Mouse (Mus musculus) MEL (cell line): ENCODE measurements at regions not wholly inside any gene's neighbourhood (a gene's known extent, or its start where the extent isn't known, plus 50 kb on each side); places are given as distances from the start of the nearest gene placed in this dataset.

Experiments
- DNase-seq: peaks from one replicate; pipeline ENCODE4 v3.0.0; 2011; ENCODE audit warnings: low read depth, low spot score
- H3K27ac ChIP-seq: 2 replicates; pipeline ENCODE4 v1.5.1; 2012; ENCODE audit warnings: low read depth, mild to moderate bottlenecking, control low read depth, low read length, moderate library complexity; ENCODE audit not compliant: control insufficient read depth
- H3K27me3 ChIP-seq, 2 experiments: fragments of 150-350 bp in 1 of 2; sonication (generic) in 1 of 2; 2 replicates each; pipeline ENCODE4 v1.6.1; 2012; ENCODE audit warnings: low read length in 2 of 2, mild to moderate bottlenecking in 2 of 2, improper control_type of control experiment in 1 of 2, moderate library complexity in 1 of 2; ENCODE audit not compliant: insufficient read depth in 2 of 2, control insufficient read depth in 1 of 2
- H3K36me3 ChIP-seq, 2 experiments: 2 replicates each; pipeline ENCODE4 v1.6.1; 2012 to 2014; ENCODE audit warnings: low read length in 2 of 2, improper control_type of control experiment in 1 of 2, inconsistent platforms in 1 of 2, mild to moderate bottlenecking in 1 of 2; ENCODE audit not compliant: insufficient read depth in 2 of 2, control insufficient read depth in 1 of 2
- H3K4me1 ChIP-seq, 2 experiments: fragments of 150-350 bp in 1 of 2; sonication (generic) in 1 of 2; 2 replicates each; pipeline ENCODE4 v1.6.1; 2012; ENCODE audit warnings: low read length in 2 of 2, improper control_type of control experiment in 1 of 2, mild to moderate bottlenecking in 1 of 2; ENCODE audit not compliant: insufficient read depth in 2 of 2, control insufficient read depth in 1 of 2
- H3K4me3 ChIP-seq, 2 experiments: fragments of 150-350 bp in 1 of 2; sonication (generic) in 1 of 2; 2 replicates each; pipeline ENCODE4 v1.5.1; 2012; ENCODE audit warnings: low read depth in 2 of 2, low read length in 2 of 2, mild to moderate bottlenecking in 2 of 2, moderate library complexity in 2 of 2, control low read depth in 1 of 2, improper control_type of control experiment in 1 of 2; ENCODE audit not compliant: control insufficient read depth in 1 of 2, insufficient read depth in 1 of 2
- H3K79me2 ChIP-seq: 2 replicates; pipeline ENCODE4 v1.6.1; 2012; ENCODE audit warnings: mild to moderate bottlenecking, low read length, moderate library complexity; ENCODE audit not compliant: control insufficient read depth, poor library complexity, insufficient read depth
- H3K9ac ChIP-seq: 2 replicates; pipeline ENCODE4 v1.6.1; 2012; ENCODE audit warnings: low read depth, mild to moderate bottlenecking, control low read depth, low read length, moderate library complexity; ENCODE audit not compliant: control insufficient read depth, poor library complexity, severe bottlenecking
- H3K9me3 ChIP-seq: fragments of 150-350 bp; sonication (generic); replicated peaks from 2 replicates; pipeline ENCODE4 v1.6.1; 2012; ENCODE audit warnings: mild to moderate bottlenecking, low read length, improper control_type of control experiment, moderate library complexity; ENCODE audit not compliant: insufficient read depth
- CHD1 ChIP-seq: IDR thresholded peaks from 2 replicates; pipeline ENCODE4 v1.6.1; 2012; ENCODE audit warnings: low read depth, mild to moderate bottlenecking, inconsistent platforms, low read length, improper control_type of control experiment
- EP300 ChIP-seq, 2 experiments: IDR thresholded peaks; 2 replicates each; pipeline ENCODE4 v1.6.1; 2011; ENCODE audit warnings: improper control_type of control experiment in 2 of 2, low read length in 2 of 2, low read depth in 1 of 2, mild to moderate bottlenecking in 1 of 2
- MAX ChIP-seq: IDR thresholded peaks from 2 replicates; pipeline ENCODE4 v1.6.1; 2011; ENCODE audit warnings: low read length, improper control_type of control experiment
- MEF2A ChIP-seq: IDR thresholded peaks from 2 replicates; pipeline ENCODE4 v1.6.1; 2014; ENCODE audit warnings: low read depth, mild to moderate bottlenecking, inconsistent platforms, low read length, improper control_type of control experiment; ENCODE audit not compliant: poor library complexity, insufficient replicate concordance, severe bottlenecking; ENCODE audit errors: extremely low read depth
- MXI1 ChIP-seq: IDR thresholded peaks from 2 replicates; pipeline ENCODE4 v1.6.1; 2011; ENCODE audit warnings: mild to moderate bottlenecking, low read depth, low read length, improper control_type of control experiment
- MYB ChIP-seq: IDR thresholded peaks from 2 replicates; pipeline ENCODE4 v1.6.1; 2011; ENCODE audit warnings: mild to moderate bottlenecking, low read depth, low read length, improper control_type of control experiment
- NRF1 ChIP-seq: IDR thresholded peaks from 2 replicates; pipeline ENCODE4 v1.6.1; 2014; ENCODE audit warnings: low read depth, mild to moderate bottlenecking, inconsistent platforms, low read length, improper control_type of control experiment, moderate library complexity; ENCODE audit not compliant: poor library complexity, insufficient read depth, severe bottlenecking
- POLR2AphosphoS2 ChIP-seq: IDR thresholded peaks from 2 replicates; pipeline ENCODE4 v1.6.1; 2011; ENCODE audit warnings: low read length, improper control_type of control experiment
- TAL1 ChIP-seq: IDR thresholded peaks from 2 replicates; pipeline ENCODE4 v1.6.1; 2012; ENCODE audit warnings: mild to moderate bottlenecking, inconsistent platforms, low read length, moderate library complexity, mixed read lengths
- ZKSCAN1 ChIP-seq: IDR thresholded peaks from 2 replicates; pipeline ENCODE4 v1.6.1; 2012; ENCODE audit warnings: low read depth, mild to moderate bottlenecking, inconsistent platforms, low read length, improper control_type of control experiment, moderate library complexity

DNA sequence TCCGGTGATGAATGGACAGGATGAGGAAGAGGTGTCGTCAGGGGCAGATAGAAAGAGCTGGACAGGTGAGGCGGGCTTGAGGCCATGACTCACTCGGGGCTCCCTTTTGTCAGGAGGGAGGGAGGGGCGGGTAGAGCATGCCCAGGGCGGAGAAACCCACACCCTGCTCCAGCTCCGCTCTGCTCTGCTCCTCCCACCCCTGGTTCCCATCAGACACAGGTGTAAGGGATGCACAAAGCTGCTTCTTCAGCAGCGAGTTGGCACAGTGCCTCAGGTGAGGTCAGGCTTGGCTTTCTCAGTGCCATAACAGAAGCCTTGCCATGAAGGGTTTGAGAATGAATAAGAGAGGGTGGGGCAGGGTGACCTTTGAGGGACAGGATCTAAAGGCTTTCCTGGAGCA, 212.2 kb downstream of the Ly86 start:
- H3K36me3 ChIP-seq: no peaks in the 10 kb centered on the region
- peaks cover 0 to 1% of the 10 kb centered on the region in 2 experiments; a peak in 3 of 4 replicates for H3K27me3 ChIP-seq
- H3K79me2 ChIP-seq: no peaks in the 10 kb centered on the region
- no peak overlapping the region for H3K9ac ChIP-seq
- no peaks in the 10 kb centered on the region for H3K4me1 ChIP-seq
- no peak overlapping the region for H3K27ac ChIP-seq
- no peak overlapping the region for H3K4me3 ChIP-seq
- TF ChIP-seq MAX (no peak), CHD1 (no peak), NRF1 (no peak), MXI1 (no peak), MEF2A (no peak)
- no peaks in the 10 kb centered on the region for H3K9me3 ChIP-seq
- DNase-seq: no peak

GRCm38 (mm10) chr13:37557766-37558165, 212.8 kb downstream of the Ly86 start:
- TF ChIP-seq EP300 (IDR thresholded peaks at IDR 0.05; ENCODE audit: low read depth in 1 of 2, low read length in 2 of 2) (peak in 1 of 2 experiments; percentile 36; a peak in 1 of 4 replicates), POLR2AphosphoS2 (no peak)
- peak; percentile 11 for DNase-seq
- no peaks in the 10 kb centered on the region for H3K4me1 ChIP-seq
- H3K9ac ChIP-seq: no peak overlapping the region
- no peaks in the 10 kb centered on the region for H3K36me3 ChIP-seq
- H3K9me3 ChIP-seq: no peaks in the 10 kb centered on the region
- no peak overlapping the region for H3K4me3 ChIP-seq
- peaks cover 0 to 1% of the 10 kb centered on the region in 2 experiments; a peak in 3 of 4 replicates for H3K27me3 ChIP-seq
- H3K79me2 ChIP-seq: no peaks in the 10 kb centered on the region
- H3K27ac ChIP-seq: no peak overlapping the region

DNA sequence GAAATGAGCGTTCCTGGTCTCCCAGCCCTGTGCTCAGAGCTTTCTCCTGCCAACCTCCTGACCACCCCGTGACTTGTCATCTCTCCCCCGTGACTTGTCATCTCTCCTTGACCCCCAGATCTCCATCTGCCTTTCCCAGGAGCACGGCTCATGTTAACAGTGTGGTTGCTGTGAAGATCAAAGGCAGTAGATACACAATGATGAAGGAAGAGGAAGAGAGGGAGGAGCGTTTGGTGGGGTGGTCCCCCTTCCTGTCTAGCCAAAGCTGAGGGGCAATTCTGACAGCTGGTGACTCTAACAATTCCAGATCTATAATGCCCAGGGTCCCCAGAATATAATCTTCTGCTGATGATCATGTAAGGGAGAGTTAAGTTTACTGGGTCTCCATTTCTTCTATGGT, 214.0 kb downstream of the Ly86 start:
- Histone ChIP-seq H3K36me3 (no peaks in the 10 kb centered on the region), H3K27me3 (peaks cover 0 to 1% of the 10 kb centered on the region in 2 experiments; a peak in 2 of 4 replicates), H3K27ac (no peak overlapping the region), H3K79me2 (no peaks in the 10 kb centered on the region), H3K9me3 (no peaks in the 10 kb centered on the region), H3K9ac (no peak overlapping the region)
- DNase-seq: no peak
- TF ChIP-seq MYB (no peak), ZKSCAN1 (no peak), TAL1 (no peak)
- TF ChIP-seq, all 39 proteins: peak for 0
- H3K4me1 ChIP-seq: no peaks in the 10 kb centered on the region
- no peak overlapping the region for H3K4me3 ChIP-seq
